Mouse (Mus musculus) megakaryocyte, adult 5-6 weeks (primary cell): ENCODE results near the gene Prl3a1. TPM values are rescaled to one million over a fixed set of nuclear protein-coding genes. Genes with fewer than 3 reads are reported as not detected.

ENCODE experiments used
- ATAC-seq: 2 replicates; pipeline ENCODE4 v1.8.0; 2016; ENCODE audit warnings: mild to moderate bottlenecking, inconsistent platforms; ENCODE audit not compliant: poor library complexity, severe bottlenecking
- total RNA-seq, 2 experiments: library from RNA; stranded (forward) in 1 of 2; stranded (reverse) in 1 of 2; fragments of 153-499, 151-499 nt in 1 of 2; fragments of 221-1000, 200-1000 nt in 1 of 2; gene quantifications; 2 replicates each; pipeline versions ENCODE4 v1.2.3 to v1.2.4; 2015 to 2017

Prl3a1 gene
- total RNA-seq (2015) (not detected in 2 replicates), total RNA-seq (2017) (not detected in 2 replicates)

- no peak for ATAC-seq
Measured at GRCm38 (mm10) chr13:27259136-27259535, at the start of gene Prl3a1. Gene Prl3a1, plus strand, starts transcription at chr13:27259436.

- ATAC-seq, result no peak
Measured at GRCm38 (mm10) chr13:27241547-27241946, 17.7 kb upstream of the Prl3a1 start, which contains the start of gene Prl3b1. Gene Prl3b1, plus strand, starts transcription at chr13:27241847.

- no peak for ATAC-seq
Measured at GRCm38 (mm10) chr13:27312334-27313225, 53.3 kb downstream of the Prl3a1 start, which contains the start of gene Prl6a1. Gene Prl6a1, plus strand, starts transcription at chr13:27312627.

Other genes starting within 250 kb of the Prl3a1 start
- not detected in 2 replicates for gene Prl, start 201.9 kb upstream of the Prl3a1 start, total RNA-seq (2015)
- gene Prl, start 201.9 kb upstream of the Prl3a1 start, total RNA-seq (2017), result not detected in 2 replicates
- not detected in 2 replicates for gene Prl3d1, start 165.2 kb upstream of the Prl3a1 start, total RNA-seq (2015)
- not detected in 2 replicates for gene Prl3d1, start 165.2 kb upstream of the Prl3a1 start, total RNA-seq (2017)
- not detected in 2 replicates for gene Prl3d2, start 137.7 kb upstream of the Prl3a1 start, total RNA-seq (2015)
- not detected in 2 replicates for gene Prl3d2, start 137.7 kb upstream of the Prl3a1 start, total RNA-seq (2017)
- not detected in 2 replicates for gene Prl3d3, start 102.6 kb upstream of the Prl3a1 start, total RNA-seq (2015)
- not detected in 2 replicates for gene Prl3d3, start 102.6 kb upstream of the Prl3a1 start, total RNA-seq (2017)
- not detected in 2 replicates for gene Prl3c1, start 62.8 kb upstream of the Prl3a1 start, total RNA-seq (2015)
- gene Prl3c1, start 62.8 kb upstream of the Prl3a1 start, total RNA-seq (2017), result not detected in 2 replicates
- gene Prl3b1, start 17.6 kb upstream of the Prl3a1 start, total RNA-seq (2015), result not detected in 2 replicates
- gene Prl3b1, start 17.6 kb upstream of the Prl3a1 start, total RNA-seq (2017), result not detected in 2 replicates
- gene Prl6a1, start 53.2 kb downstream of the Prl3a1 start, total RNA-seq (2015), result not detected in 2 replicates
- gene Prl6a1, start 53.2 kb downstream of the Prl3a1 start, total RNA-seq (2017), result not detected in 2 replicates
- gene Prl8a2, start 86.2 kb downstream of the Prl3a1 start, total RNA-seq (2015), result not detected in 2 replicates
- not detected in 2 replicates for gene Prl8a2, start 86.2 kb downstream of the Prl3a1 start, total RNA-seq (2017)
- gene Prl2b1, start 131.4 kb downstream of the Prl3a1 start, total RNA-seq (2015), result not detected in 2 replicates
- not detected in 2 replicates for gene Prl2b1, start 131.4 kb downstream of the Prl3a1 start, total RNA-seq (2017)
- not detected in 2 replicates for gene Prl8a6, start 179.3 kb downstream of the Prl3a1 start, total RNA-seq (2015)
- gene Prl8a6, start 179.3 kb downstream of the Prl3a1 start, total RNA-seq (2017), result not detected in 2 replicates